Comparison of ENCODE assay signal across 8 mouse cellular contexts in genomic region chr1:194618841-194619311, GRCm38 (mm10). TPM values are rescaled to one million over a fixed set of nuclear protein-coding genes. Genes with fewer than 3 reads are reported as not detected.
DNase-seq lines count a peak whose midpoint lies in the region; ATAC-seq and TF ChIP-seq lines count a peak whose summit lies in the region.

No protein-coding gene starts in this region.

- peak overlapping the region; percentile 94 for H3K9ac ChIP-seq in forebrain, embryonic 15.5 days (replicated peaks)
- H3K9ac ChIP-seq in liver, postnatal 0 days (replicated peaks): 0 out of 2 replicates have a peak overlapping the region, but pooled peaks have one; percentile 75

- TF ChIP-seq EP300 in liver, postnatal 0 days (IDR thresholded peaks at IDR 0.05; ENCODE audit: low read depth): no peak

- intact Hi-C loops in heart, postnatal 14 days (cut with DNase I): loop anchor here (1.0 to 5.0 kb wide), 3 partner anchors 103 to 196 kb away; no protein-coding TSS in a partner anchor

- peak; percentile 20 for DNase-seq in G1E (ENCODE audit: low spot score)
- DNase-seq in cerebellum, adult 11 months: peak; percentile 79
- DNase-seq in heart, postnatal 14 days: peak; percentile 80 to 92
- peak; percentile 90 for DNase-seq in layer of hippocampus, adult 11-12 months (ENCODE audit: low spot score)
- DNase-seq in liver, postnatal 0 days: peak; percentile 72
- DNase-seq in thymus, postnatal 14 days: peak; percentile 52

- H3K4me1 ChIP-seq in G1E (ENCODE audit: insufficient read depth, low read depth, low read length): 0 out of 2 replicates have a peak, but pooled peaks cover 5% of the 10 kb centered on the region
- H3K4me1 ChIP-seq in forebrain, embryonic 15.5 days: peaks cover 39% of the 10 kb centered on the region
- peaks cover 16% of the 10 kb centered on the region for H3K4me1 ChIP-seq in liver, postnatal 0 days (ENCODE audit: insufficient read depth)
- peaks cover 9% of the 10 kb centered on the region for H3K4me1 ChIP-seq in olfactory bulb, adult 2 months (ENCODE audit: control insufficient read depth, insufficient read depth, low read length)

- no peaks in the 10 kb centered on the region for H3K36me3 ChIP-seq in G1E (replicated peaks)
- H3K36me3 ChIP-seq in forebrain, embryonic 15.5 days: no peaks in the 10 kb centered on the region
- no peaks in the 10 kb centered on the region for H3K36me3 ChIP-seq in liver, postnatal 0 days (replicated peaks; ENCODE audit: insufficient read depth, low read length)

- 0 out of 2 replicates have a peak, but pooled peaks have one; percentile 7 for TF ChIP-seq CTCF in G1E (IDR thresholded peaks at IDR 0.05; ENCODE audit: low read depth, low read length)
- peak; percentile 76 for TF ChIP-seq CTCF in liver, postnatal 0 days (IDR thresholded peaks at IDR 0.05; ENCODE audit: low read depth)
- peak; percentile 36; the same call in 1 of the 2 replicates for TF ChIP-seq CTCF in olfactory bulb, adult 2 months (IDR thresholded peaks at IDR 0.05; ENCODE audit: insufficient read depth, low read depth, low read length)

- no peak for TF ChIP-seq POLR2A in olfactory bulb, adult 2 months (IDR thresholded peaks at IDR 0.05; ENCODE audit: insufficient read depth, low read depth, low read length)

- no peak overlapping the region for H3K4me3 ChIP-seq in G1E (ENCODE audit: low read depth, low read length)
- peak overlapping the region; percentile 84 for H3K4me3 ChIP-seq in forebrain, embryonic 15.5 days
- peak overlapping the region; percentile 68 for H3K4me3 ChIP-seq in liver, postnatal 0 days (ENCODE audit: low read depth, low read length)
- H3K4me3 ChIP-seq in olfactory bulb, adult 2 months (ENCODE audit: insufficient read depth, low read depth, low read length): peak overlapping the region; percentile 30; the same call in 1 of the 2 replicates

- H3K4me2 ChIP-seq in forebrain, embryonic 15.5 days (replicated peaks): peak overlapping the region; percentile 77
- peak overlapping the region; percentile 88 for H3K4me2 ChIP-seq in liver, postnatal 0 days (ENCODE audit: low read depth, low read length)

- ATAC-seq in G1E (ENCODE audit: extremely low read depth, insufficient number of reproducible peaks, low FRiP score, poor library complexity, severe bottlenecking): no peak
- peak; percentile 53 for ATAC-seq in forebrain, embryonic 15.5 days (replicated peaks)
- peak; percentile 24; the same call in 1 of the 2 replicates for ATAC-seq in liver, postnatal 0 days

- H3K9me3 ChIP-seq in G1E (replicated peaks): no peaks in the 10 kb centered on the region
- H3K9me3 ChIP-seq in forebrain, embryonic 15.5 days: no peaks in the 10 kb centered on the region
- H3K9me3 ChIP-seq in liver, postnatal 0 days (ENCODE audit: low read length): no peaks in the 10 kb centered on the region

- peaks cover 20% of the 10 kb centered on the region for H3K27me3 ChIP-seq in G1E (ENCODE audit: insufficient read depth, low read length)
- no peaks in the 10 kb centered on the region for H3K27me3 ChIP-seq in forebrain, embryonic 15.5 days
- no peaks in the 10 kb centered on the region for H3K27me3 ChIP-seq in liver, postnatal 0 days (ENCODE audit: insufficient read depth, low read length)

- 1% methylated on average over 19 of the region's 19 CpGs for WGBS in forebrain, embryonic 15.5 days
- 2% methylated on average over 19 of the region's 19 CpGs for WGBS in liver, postnatal 0 days (ENCODE audit: insufficient replicate concordance)
- under 1% methylated on average over 19 of the region's 19 CpGs for WGBS in olfactory bulb, adult 2 months

- peak overlapping the region; percentile 96 for H3K27ac ChIP-seq in forebrain, embryonic 15.5 days (replicated peaks)
- H3K27ac ChIP-seq in liver, postnatal 0 days (ENCODE audit: low read depth): no peak overlapping the region
- H3K27ac ChIP-seq in olfactory bulb, adult 2 months (ENCODE audit: insufficient read depth, low read depth, low read length): no peak overlapping the region

RNA-seq across cellular contexts. Expression of gene Plxna2, which starts 0.9 kb away (rescaled TPM):
- total RNA-seq in G1E (2014; fragmentation: Nextera tagmentation): 0.08 TPM in 1 of 2 replicates, not detected in the other
- 0.06 and 0.38 TPM in 2 replicates for total RNA-seq in G1E (2017)
- not detected in 2 replicates for polyA plus RNA-seq in G1E (2012)
- 72.1 and 78.3 TPM in 2 replicates for polyA plus RNA-seq in forebrain, embryonic 15.5 days (2015; fragmentation: Nextera tagmentation; extraction: Ambion mirVana)
- 10 to 100 TPM; 26.6 to 29.7 TPM for total RNA-seq in heart, postnatal 14 days (2021)
- polyA plus RNA-seq in liver, postnatal 0 days (2015; fragmentation: Nextera tagmentation; extraction: Ambion mirVana): 1.5 and 2.3 TPM in 2 replicates
- not detected in 2 replicates for polyA plus RNA-seq in olfactory bulb, adult 2 months (2012; ENCODE audit: insufficient read depth, insufficient read length, low replicate concordance, missing spikeins)

Comparison
In these comparisons a context has a peak if more than half of its experiments do, and no peak if none do; other contexts are left out.
1. DNase-seq: peak in every context shown above with its lines; median percentile 90 in layer of hippocampus, adult 11-12 months; 86 in heart, postnatal 14 days; 79 in cerebellum, adult 11 months; 72 in liver, postnatal 0 days; 52 in thymus, postnatal 14 days; 20 in G1E.
2. CTCF ChIP-seq: peak in every context shown above with its lines; median percentile 76 in liver, postnatal 0 days; 36 in olfactory bulb, adult 2 months; 7 in G1E.